Mouse (Mus musculus) MEL (cell line): ENCODE data around the gene Serpini1. TPM values are rescaled to one million over a fixed set of nuclear protein-coding genes. Genes with fewer than 3 reads are reported as not detected.
"Not testable (repeated sequence)": the region's sequence is repeated elsewhere in the genome, so short reads cannot be mapped to it uniquely, and the experiment has no call there.

Experiments used
- DNase-seq: peaks from one replicate; pipeline ENCODE4 v3.0.0; 2011; ENCODE audit warnings: low read depth, low spot score
- H3K27ac ChIP-seq: 2 replicates; pipeline ENCODE4 v1.5.1; 2012; ENCODE audit warnings: low read depth, mild to moderate bottlenecking, control low read depth, low read length, moderate library complexity; ENCODE audit not compliant: control insufficient read depth
- H3K27me3 ChIP-seq, 2 experiments: fragments of 150-350 bp in 1 of 2; sonication (generic) in 1 of 2; 2 replicates each; pipeline ENCODE4 v1.6.1; 2012; ENCODE audit warnings: low read length in 2 of 2, mild to moderate bottlenecking in 2 of 2, improper control_type of control experiment in 1 of 2, moderate library complexity in 1 of 2; ENCODE audit not compliant: insufficient read depth in 2 of 2, control insufficient read depth in 1 of 2
- H3K36me3 ChIP-seq, 2 experiments: 2 replicates each; pipeline ENCODE4 v1.6.1; 2012 to 2014; ENCODE audit warnings: low read length in 2 of 2, improper control_type of control experiment in 1 of 2, inconsistent platforms in 1 of 2, mild to moderate bottlenecking in 1 of 2; ENCODE audit not compliant: insufficient read depth in 2 of 2, control insufficient read depth in 1 of 2
- H3K4me1 ChIP-seq, 2 experiments: fragments of 150-350 bp in 1 of 2; sonication (generic) in 1 of 2; 2 replicates each; pipeline ENCODE4 v1.6.1; 2012; ENCODE audit warnings: low read length in 2 of 2, improper control_type of control experiment in 1 of 2, mild to moderate bottlenecking in 1 of 2; ENCODE audit not compliant: insufficient read depth in 2 of 2, control insufficient read depth in 1 of 2
- H3K4me3 ChIP-seq, 2 experiments: fragments of 150-350 bp in 1 of 2; sonication (generic) in 1 of 2; 2 replicates each; pipeline ENCODE4 v1.5.1; 2012; ENCODE audit warnings: low read depth in 2 of 2, low read length in 2 of 2, mild to moderate bottlenecking in 2 of 2, moderate library complexity in 2 of 2, control low read depth in 1 of 2, improper control_type of control experiment in 1 of 2; ENCODE audit not compliant: control insufficient read depth in 1 of 2, insufficient read depth in 1 of 2
- H3K79me2 ChIP-seq: 2 replicates; pipeline ENCODE4 v1.6.1; 2012; ENCODE audit warnings: mild to moderate bottlenecking, low read length, moderate library complexity; ENCODE audit not compliant: control insufficient read depth, poor library complexity, insufficient read depth
- H3K9ac ChIP-seq: 2 replicates; pipeline ENCODE4 v1.6.1; 2012; ENCODE audit warnings: low read depth, mild to moderate bottlenecking, control low read depth, low read length, moderate library complexity; ENCODE audit not compliant: control insufficient read depth, poor library complexity, severe bottlenecking
- H3K9me3 ChIP-seq: fragments of 150-350 bp; sonication (generic); replicated peaks from 2 replicates; pipeline ENCODE4 v1.6.1; 2012; ENCODE audit warnings: mild to moderate bottlenecking, low read length, improper control_type of control experiment, moderate library complexity; ENCODE audit not compliant: insufficient read depth
- BHLHE40 ChIP-seq: IDR thresholded peaks from 2 replicates; pipeline ENCODE4 v1.6.1; 2012; ENCODE audit warnings: low read depth, mild to moderate bottlenecking, inconsistent platforms, low read length, improper control_type of control experiment, borderline replicate concordance
- CHD1 ChIP-seq: IDR thresholded peaks from 2 replicates; pipeline ENCODE4 v1.6.1; 2012; ENCODE audit warnings: low read depth, mild to moderate bottlenecking, inconsistent platforms, low read length, improper control_type of control experiment
- CTCF ChIP-seq, 3 experiments: IDR thresholded peaks in 2 of 3; conservative IDR thresholded peaks in 1 of 3; 2 replicates each; pipeline ENCODE4 v1.5.1; 2011 to 2012; ENCODE audit warnings: low read length in 3 of 3, low read depth in 2 of 3, mild to moderate bottlenecking in 2 of 3, improper control_type of control experiment in 1 of 3, inconsistent platforms in 1 of 3, mixed read lengths in 1 of 3, moderate library complexity in 1 of 3; ENCODE audit not compliant: control insufficient read depth in 1 of 3, insufficient read depth in 1 of 3, poor library complexity in 1 of 3, severe bottlenecking in 1 of 3
- E2F4 ChIP-seq: IDR thresholded peaks from 2 replicates; pipeline ENCODE4 v1.6.1; 2011; ENCODE audit warnings: low read depth, low read length, improper control_type of control experiment, borderline replicate concordance
- ELF1 ChIP-seq: IDR thresholded peaks from 2 replicates; pipeline ENCODE4 v1.6.1; 2014; ENCODE audit warnings: low read depth, mild to moderate bottlenecking, inconsistent platforms, low read length, improper control_type of control experiment, moderate library complexity
- GATA1 ChIP-seq: IDR thresholded peaks from 2 replicates; pipeline ENCODE4 v1.6.1; 2011; ENCODE audit warnings: low read depth, low read length, improper control_type of control experiment
- MAFK ChIP-seq: IDR thresholded peaks from 2 replicates; pipeline ENCODE4 v1.6.1; 2011; ENCODE audit warnings: low read depth, mild to moderate bottlenecking, low read length, improper control_type of control experiment, borderline replicate concordance
- MAX ChIP-seq: IDR thresholded peaks from 2 replicates; pipeline ENCODE4 v1.6.1; 2011; ENCODE audit warnings: low read length, improper control_type of control experiment
- MAZ ChIP-seq: IDR thresholded peaks from 2 replicates; pipeline ENCODE4 v1.6.1; 2012; ENCODE audit warnings: low read depth, mild to moderate bottlenecking, inconsistent platforms, low read length, improper control_type of control experiment
- NELFE ChIP-seq: IDR thresholded peaks from 2 replicates; pipeline ENCODE4 v1.6.1; 2011; ENCODE audit warnings: low read depth, low read length, improper control_type of control experiment
- POLR2AphosphoS5 ChIP-seq: IDR thresholded peaks from 2 replicates; pipeline ENCODE4 v1.6.1; 2012; ENCODE audit warnings: low read depth, borderline replicate concordance, mild to moderate bottlenecking, inconsistent platforms, low read length, moderate library complexity, mixed read lengths
- RCOR1 ChIP-seq: IDR thresholded peaks from 2 replicates; pipeline ENCODE4 v1.6.1; 2012; ENCODE audit warnings: low read depth, mild to moderate bottlenecking, inconsistent platforms, low read length, improper control_type of control experiment
- SIN3A ChIP-seq: IDR thresholded peaks from 2 replicates; pipeline ENCODE4 v1.6.1; 2012; ENCODE audit warnings: low read length, improper control_type of control experiment, inconsistent platforms
- TAL1 ChIP-seq: IDR thresholded peaks from 2 replicates; pipeline ENCODE4 v1.6.1; 2012; ENCODE audit warnings: mild to moderate bottlenecking, inconsistent platforms, low read length, moderate library complexity, mixed read lengths
- TCF12 ChIP-seq: IDR thresholded peaks from 2 replicates; pipeline ENCODE4 v1.6.1; 2014; ENCODE audit warnings: low read depth, mild to moderate bottlenecking, inconsistent platforms, low read length, improper control_type of control experiment, moderate library complexity
- UBTF ChIP-seq: IDR thresholded peaks from 2 replicates; pipeline ENCODE4 v1.6.1; 2012; ENCODE audit warnings: low read depth, mild to moderate bottlenecking, inconsistent platforms, low read length, improper control_type of control experiment, moderate library complexity, borderline replicate concordance; ENCODE audit not compliant: insufficient read depth
- USF1 ChIP-seq: IDR thresholded peaks from 2 replicates; pipeline ENCODE4 v1.6.1; 2014; ENCODE audit warnings: low read depth, mild to moderate bottlenecking, inconsistent platforms, low read length, improper control_type of control experiment, moderate library complexity
- ZC3H11A ChIP-seq: IDR thresholded peaks from 2 replicates; pipeline ENCODE4 v1.6.1; 2012; ENCODE audit warnings: low read depth, mild to moderate bottlenecking, inconsistent platforms, low read length, improper control_type of control experiment
- ZNF384 ChIP-seq: IDR thresholded peaks from 2 replicates; pipeline ENCODE4 v1.6.1; 2012; ENCODE audit warnings: low read depth, mild to moderate bottlenecking, inconsistent platforms, low read length, improper control_type of control experiment
- polyA plus RNA-seq, 2 experiments: library from polyadenylated mRNA; stranded (reverse) in 1 of 2; unstranded in 1 of 2; fragments of >175 nt in 1 of 2; fragments of >200 nt in 1 of 2; gene quantifications; 2 replicates each; pipeline versions ENCODE4 v1.2.1 to v1.2.4; 2012; ENCODE audit warnings: low replicate concordance in 2 of 2, low read depth in 1 of 2; ENCODE audit not compliant: insufficient read length in 2 of 2, insufficient read depth in 1 of 2, missing spikeins in 1 of 2
- total RNA-seq: library from RNA; depleted of rRNA; stranded (reverse); fragments of 300-350 nt; gene quantifications from 2 replicates; pipeline ENCODE4 v1.2.3, GENCODE M21; 2012

Serpini1 gene
- total and polyA plus RNA-seq, 3 experiments: 0.08 to 0.13 TPM; not detected in 1

DNA sequence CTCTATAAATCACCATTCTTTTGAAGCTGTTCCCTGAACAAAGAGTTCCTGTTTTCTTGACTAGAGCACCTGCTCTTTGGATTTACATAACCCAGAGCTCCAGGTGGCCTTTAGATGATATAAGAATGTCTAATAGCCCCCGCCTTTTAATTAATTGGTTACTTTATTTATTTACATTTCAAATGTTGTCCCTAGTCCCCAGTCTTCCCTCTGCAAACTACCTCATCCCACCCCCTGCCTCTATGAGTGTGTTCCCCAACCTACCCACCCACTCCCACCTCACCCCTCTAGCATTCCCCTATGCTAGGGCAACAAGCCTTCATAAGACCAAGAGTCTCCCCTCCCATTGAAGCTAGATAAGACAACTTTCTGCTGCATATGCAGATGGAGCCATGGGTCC is 90.9 kb downstream of the Serpini1 start:
- Histone ChIP-seq H3K9me3 (no peaks in the 10 kb centered on the region), H3K4me1 (no peaks in the 10 kb centered on the region), H3K9ac (no peak overlapping the region), H3K27me3 (no peaks in the 10 kb centered on the region; a peak in 1 of 4 replicates), H3K4me3 (no peak overlapping the region), H3K36me3 (no peaks in the 10 kb centered on the region), H3K79me2 (no peaks in the 10 kb centered on the region), H3K27ac (no peak overlapping the region)
- no peak for TF ChIP-seq ELF1
- TF ChIP-seq NELFE: no peak
- no peak for TF ChIP-seq MAX
- no peak for TF ChIP-seq UBTF
- TF ChIP-seq USF1: no peak
- no peak for TF ChIP-seq CHD1
- no peak for TF ChIP-seq CTCF (IDR thresholded peaks at IDR 0.05 in 2 of 3, conservative IDR thresholded peaks at IDR 0.05 in 1 of 3; ENCODE audit: control insufficient read depth in 1 of 3, insufficient read depth in 1 of 3, low read depth in 2 of 3, low read length in 3 of 3, poor library complexity in 1 of 3, severe bottlenecking in 1 of 3)
- no peak for TF ChIP-seq GATA1
- TF ChIP-seq TCF12: no peak
- no peak for TF ChIP-seq RCOR1
- TF ChIP-seq E2F4: no peak
- TF ChIP-seq SIN3A: no peak
- DNase-seq: no peak

DNA sequence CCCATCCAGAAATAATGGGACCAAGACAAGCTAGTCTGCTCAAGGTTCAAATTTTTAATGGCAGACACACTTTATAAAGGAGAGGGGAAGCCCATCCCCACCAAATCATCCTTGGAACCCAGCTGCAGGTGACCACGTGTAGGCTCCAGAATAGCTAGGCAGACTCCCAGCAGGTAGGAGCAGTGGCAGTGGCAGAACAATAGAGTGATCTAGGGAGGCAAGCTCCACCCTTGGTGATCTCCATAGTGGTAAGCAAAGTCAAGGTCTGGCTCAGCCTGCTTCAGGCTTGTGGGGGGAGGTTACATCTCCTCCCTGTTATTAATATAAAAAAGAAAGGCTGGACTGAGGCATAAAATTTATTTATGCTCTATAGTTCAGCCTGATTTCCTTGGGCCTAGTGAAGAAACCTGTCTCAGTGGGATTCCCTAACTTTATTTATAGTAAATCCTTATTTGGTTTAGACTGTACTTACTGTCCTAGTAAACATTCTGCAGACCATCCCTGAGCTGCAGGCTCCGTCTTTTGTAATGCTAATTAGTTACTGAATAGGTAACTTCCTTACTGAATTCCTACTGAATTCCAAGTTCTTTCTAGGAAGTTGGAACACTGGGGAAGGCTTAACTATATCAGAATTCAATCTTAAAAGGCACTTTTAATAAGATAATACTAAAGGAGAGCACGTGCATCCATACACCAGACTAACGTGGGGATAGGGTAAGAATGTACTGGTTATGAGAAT is 93.2 kb downstream of the Serpini1 start:
- not testable (repeated sequence) for H3K9ac ChIP-seq, H3K4me1 ChIP-seq

DNA sequence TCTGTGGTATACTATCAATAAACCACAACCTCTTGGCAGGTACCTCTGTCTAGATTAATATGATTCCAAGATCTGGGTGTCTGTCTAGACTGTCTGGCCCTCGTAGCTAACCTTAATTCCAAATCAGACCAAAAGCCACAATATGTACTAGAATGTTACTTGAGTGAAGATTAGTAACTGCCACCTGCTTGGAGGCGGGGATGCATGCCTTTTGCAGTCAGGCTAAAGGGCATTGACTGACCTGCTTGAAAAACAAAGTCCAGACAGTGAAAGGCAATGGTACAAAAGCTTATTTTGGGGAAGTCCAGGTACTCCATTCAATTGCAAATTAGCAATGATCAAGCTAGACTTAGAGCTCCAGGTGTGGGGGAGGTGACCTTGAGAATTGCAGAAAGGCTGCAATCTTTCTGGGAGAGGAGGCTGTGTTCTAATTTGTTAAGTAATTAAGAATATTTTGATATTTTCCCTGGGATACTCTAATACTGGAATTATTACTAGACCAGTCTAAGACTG is 94.3 kb downstream of the Serpini1 start:
- no peak for TF ChIP-seq POLR2AphosphoS5
- no peak for TF ChIP-seq RCOR1
- no peak for TF ChIP-seq ZC3H11A
- no peak for TF ChIP-seq BHLHE40
- TF ChIP-seq TAL1: no peak
- no peak for TF ChIP-seq ZNF384
- TF ChIP-seq TCF12: no peak
- no peak for TF ChIP-seq NELFE
- TF ChIP-seq MAZ: no peak
- no peak for TF ChIP-seq MAFK
- Histone ChIP-seq H3K27ac (no peak overlapping the region), H3K9me3 (no peaks in the 10 kb centered on the region), H3K36me3 (no peaks in the 10 kb centered on the region), H3K4me1 (no peaks in the 10 kb centered on the region), H3K27me3 (no peaks in the 10 kb centered on the region; a peak in 1 of 4 replicates), H3K9ac (no peak overlapping the region), H3K79me2 (no peaks in the 10 kb centered on the region), H3K4me3 (no peak overlapping the region)
- no peak for DNase-seq

More for the DNA sequence above, 93.2 kb downstream of the Serpini1 start:
- not testable (repeated sequence) for DNase-seq, H3K4me3 ChIP-seq, H3K9me3 ChIP-seq, H3K36me3 ChIP-seq, H3K27ac ChIP-seq, H3K27me3 ChIP-seq, H3K79me2 ChIP-seq

DNA sequence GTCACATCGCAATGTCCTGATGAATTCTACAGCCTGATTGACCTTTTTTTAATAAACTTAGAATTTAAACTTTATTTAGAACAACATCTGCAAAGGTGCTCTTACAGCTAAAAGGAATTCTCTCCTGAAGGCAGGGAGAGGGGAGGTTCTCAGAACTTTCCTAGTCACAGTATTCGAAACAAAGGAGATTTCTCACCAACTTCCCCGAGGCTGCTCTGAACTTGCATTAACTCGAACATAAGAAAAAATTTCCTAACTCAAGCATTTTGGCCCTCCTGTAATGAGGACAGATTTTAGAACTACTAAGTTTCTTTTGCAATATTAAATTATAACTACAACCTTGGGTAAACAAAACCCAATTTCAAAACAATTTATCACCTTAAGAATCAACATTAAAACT is 96.6 kb downstream of the Serpini1 start:
- H3K9me3 ChIP-seq, H3K36me3 ChIP-seq, H3K4me1 ChIP-seq, H3K4me3 ChIP-seq, H3K79me2 ChIP-seq, DNase-seq, H3K9ac ChIP-seq, H3K27me3 ChIP-seq, H3K27ac ChIP-seq: not testable (repeated sequence)
